Mouse (Mus musculus) megakaryocyte, embryonic 14.5 days (primary cell): ENCODE measurements around the gene Ids.

Experiments used
- FLI1 ChIP-seq: IDR thresholded peaks from 2 replicates; pipeline ENCODE4 v1.6.1; 2012; ENCODE audit warnings: low read length, inconsistent platforms, mixed read lengths
- GATA1 ChIP-seq: IDR thresholded peaks from 3 replicates; pipeline ENCODE4 v1.6.1; 2012; ENCODE audit warnings: mixed read lengths, low read length, inconsistent platforms, borderline replicate concordance

DNA sequence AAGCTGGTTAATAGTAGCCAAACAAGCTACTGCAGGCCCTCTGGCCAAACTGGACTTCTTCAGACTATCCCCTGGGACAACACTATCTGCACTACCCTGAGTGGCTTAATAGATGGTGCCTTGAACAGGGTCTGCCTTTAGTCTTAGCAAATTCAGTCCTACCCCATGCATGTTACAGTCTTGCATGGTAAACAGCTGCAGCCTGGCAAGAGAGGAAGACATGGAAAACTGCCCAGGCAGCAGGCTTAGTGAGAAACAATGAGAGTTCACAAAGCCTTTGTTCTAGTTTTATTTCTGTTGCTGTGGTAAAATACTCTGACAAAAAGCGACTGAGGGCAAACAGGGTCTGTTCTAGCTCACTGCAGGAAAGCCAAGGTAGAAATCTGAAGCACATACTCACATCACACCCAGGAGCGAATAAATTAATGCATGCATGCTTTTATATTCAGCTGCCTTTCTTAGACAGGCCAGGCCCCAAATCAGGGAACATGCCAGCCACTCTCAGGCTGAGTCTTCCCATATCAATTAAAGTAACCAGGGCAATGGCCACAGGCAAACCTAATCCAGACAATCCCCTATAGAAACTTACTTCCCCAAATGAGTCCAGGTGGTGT is 36.2 kb downstream of the Ids start:
- TF ChIP-seq GATA1 (no peak), FLI1 (no peak)
